Mouse (Mus musculus): ENCODE measurements at regions not wholly inside any gene's neighbourhood (a gene's known extent, or its start where the extent isn't known, plus 50 kb on each side); places are given as distances from the start of the nearest gene placed in this dataset.

GRCm38 (mm10) chr2:92544364-92545151, 54.9 kb upstream of the Chst1 start:
- DNase-seq = peak; percentile 22

GRCm38 (mm10) chr2:92540841-92541240, 58.7 kb upstream of the Chst1 start:
- DNase-seq = no peak

GRCm38 (mm10) chr2:92531996-92532395, 67.5 kb upstream of the Chst1 start:
- DNase-seq = no peak

GRCm38 (mm10) chr2:92530677-92531076, 68.8 kb upstream of the Chst1 start:
- DNase-seq = peak; percentile 24

- peak; percentile 13 for DNase-seq
Observed at GRCm38 (mm10) chr2:92529670-92530322, 69.5 kb upstream of the Slc35c1 start.

GRCm38 (mm10) chr2:92529071-92529641, 68.8 kb upstream of the Slc35c1 start:
- DNase-seq = peak; percentile 95

GRCm38 (mm10) chr2:92528119-92528830, 67.9 kb upstream of the Slc35c1 start:
- DNase-seq = no peak

- no peak for DNase-seq
Observed at GRCm38 (mm10) chr2:92526676-92527395, 66.5 kb upstream of the Slc35c1 start.

GRCm38 (mm10) chr2:92525628-92526027, 65.3 kb upstream of the Slc35c1 start:
- no peak for DNase-seq

- DNase-seq = no peak
Observed at GRCm38 (mm10) chr2:92525062-92525623, 64.8 kb upstream of the Slc35c1 start.

GRCm38 (mm10) chr2:92524346-92524905, 64.1 kb upstream of the Slc35c1 start:
- DNase-seq = no peak

- DNase-seq = no peak
Observed at GRCm38 (mm10) chr2:92523321-92523895, 63.1 kb upstream of the Slc35c1 start.

- no peak for DNase-seq
Observed at GRCm38 (mm10) chr2:92521527-92521926, 61.2 kb upstream of the Slc35c1 start.

- no peak for DNase-seq
Observed at GRCm38 (mm10) chr2:92519396-92519795, 59.1 kb upstream of the Slc35c1 start.

- DNase-seq = no peak
Observed at GRCm38 (mm10) chr2:92518891-92519290, 58.6 kb upstream of the Slc35c1 start.

GRCm38 (mm10) chr2:92514961-92515360, 54.6 kb upstream of the Slc35c1 start:
- DNase-seq = no peak

- DNase-seq = no peak
Observed at GRCm38 (mm10) chr2:92511771-92512744, 51.7 kb upstream of the Slc35c1 start.
